Mouse (Mus musculus) spleen, adult 2 months (tissue): Measurements from ENCODE around the gene Ect2l. TPM values are rescaled to one million over a fixed set of nuclear protein-coding genes. Genes with fewer than 3 reads are reported as not detected.

Experiments used
- DNase-seq, 2 experiments: peaks; one replicate each; pipeline versions ENCODE4 v3.0.0 to v3.0.0-alpha.2; 2012 to 2021; ENCODE audit warnings: low spot score in 2 of 2, low read depth in 1 of 2
- H3K27ac ChIP-seq: fragments of 200-500 bp; 2 replicates; pipeline ENCODE4 v1.5.1; 2012; ENCODE audit warnings: low read length, inconsistent platforms; ENCODE audit not compliant: insufficient read depth
- H3K27me3 ChIP-seq: fragments of 200-500 bp; 2 replicates; pipeline ENCODE4 v1.6.1; 2012; ENCODE audit warnings: mild to moderate bottlenecking, moderate library complexity, low read length, inconsistent platforms; ENCODE audit not compliant: control insufficient read depth, insufficient read depth
- H3K36me3 ChIP-seq: fragments of 200-500 bp; 2 replicates; pipeline ENCODE4 v1.6.1; 2012; ENCODE audit warnings: mild to moderate bottlenecking, low read length, inconsistent platforms; ENCODE audit not compliant: control insufficient read depth, insufficient read depth
- H3K4me1 ChIP-seq: fragments of 200-500 bp; 2 replicates; pipeline ENCODE4 v1.6.1; 2011; ENCODE audit warnings: inconsistent platforms; ENCODE audit not compliant: control insufficient read depth, insufficient read depth, insufficient read length
- H3K4me3 ChIP-seq: fragments of 200-500 bp; 2 replicates; pipeline ENCODE4 v1.5.1; 2011; ENCODE audit warnings: mild to moderate bottlenecking, inconsistent platforms; ENCODE audit not compliant: insufficient read depth, insufficient read length; ENCODE audit errors: extremely low read depth
- CTCF ChIP-seq: fragments of 200-500 bp; IDR thresholded peaks from 2 replicates; pipeline ENCODE4 v1.5.1; 2011; ENCODE audit warnings: mild to moderate bottlenecking, inconsistent platforms; ENCODE audit not compliant: insufficient read depth, insufficient read length, insufficient replicate concordance; ENCODE audit errors: extremely low read depth
- POLR2A ChIP-seq: fragments of 200-500 bp; IDR thresholded peaks from 2 replicates; pipeline ENCODE4 v1.6.1; 2011; ENCODE audit warnings: low read depth, low read length, inconsistent platforms
- WGBS: fragments of 180-500 bp; shearing (Covaris S2); methylation state at CpG from one replicate; pipeline ENCODE4 v1.1.7; 2018; 5-methylcytosine and 5-hydroxymethylcytosine counted together
- polyA plus RNA-seq: library from polyadenylated mRNA; depleted of rRNA; stranded (reverse); fragments of >200 nt; gene quantifications from 2 replicates; pipeline ENCODE4 v1.2.3, GENCODE M21; 2012

The Ect2l gene
- polyA plus RNA-seq, 1 experiment, result not detected

- Histone ChIP-seq H3K27me3 (no peaks in the 10 kb centered on the region), H3K36me3 (0 out of 2 replicates have a peak, but pooled peaks cover 1% of the 10 kb centered on the region), H3K4me1 (no peaks in the 10 kb centered on the region), H3K27ac (no peak overlapping the region), H3K4me3 (no peak overlapping the region)
- DNase-seq, result no peak
- TF ChIP-seq POLR2A (no peak), CTCF (no peak)
- WGBS, result 70% methylated on average over 10 of the region's 10 CpGs
Measured at GRCm38 (mm10) chr10:18131666-18132650, 78.7 kb downstream of the Ect2l start.

- Histone ChIP-seq H3K4me1 (no peaks in the 10 kb centered on the region), H3K27me3 (no peaks in the 10 kb centered on the region), H3K36me3 (peaks cover 6% of the 10 kb centered on the region), H3K27ac (no peak overlapping the region), H3K4me3 (no peak overlapping the region)
- TF ChIP-seq CTCF (no peak), POLR2A (no peak)
- WGBS, result 96% methylated on average over 5 of the region's 5 CpGs
- no peak for DNase-seq
Measured at GRCm38 (mm10) chr10:18130276-18130675, 80.4 kb downstream of the Ect2l start.

GRCm38 (mm10) chr10:18118336-18118735, 92.4 kb downstream of the Ect2l start:
- no peak for TF ChIP-seq CTCF
- TF ChIP-seq POLR2A, result no peak
- Histone ChIP-seq H3K4me3 (no peak overlapping the region), H3K4me1 (no peaks in the 10 kb centered on the region), H3K36me3 (peaks cover 34% of the 10 kb centered on the region), H3K27me3 (no peaks in the 10 kb centered on the region), H3K27ac (no peak overlapping the region)
- no peak for DNase-seq
- WGBS, result 95% methylated on average over 8 of the region's 8 CpGs

GRCm38 (mm10) chr10:18113473-18114093, 97.1 kb downstream of the Ect2l start:
- H3K4me1 ChIP-seq, result no peaks in the 10 kb centered on the region
- 67% methylated on average over 10 of the region's 10 CpGs for WGBS
- TF ChIP-seq POLR2A (no peak), CTCF (no peak)
- H3K27ac ChIP-seq, result no peak overlapping the region
- no peak overlapping the region for H3K4me3 ChIP-seq
- H3K27me3 ChIP-seq, result no peaks in the 10 kb centered on the region
- no peak for DNase-seq
- H3K36me3 ChIP-seq, result peaks cover 18% of the 10 kb centered on the region

- Histone ChIP-seq H3K4me1 (no peaks in the 10 kb centered on the region), H3K27ac (no peak overlapping the region), H3K36me3 (peaks cover 5% of the 10 kb centered on the region), H3K27me3 (no peaks in the 10 kb centered on the region), H3K4me3 (no peak overlapping the region)
- TF ChIP-seq POLR2A, result no peak
- TF ChIP-seq CTCF, result no peak
- DNase-seq, result no peak
Measured at GRCm38 (mm10) chr10:18110940-18111339, 99.8 kb downstream of the Ect2l start.

- Histone ChIP-seq H3K36me3 (peaks cover 6% of the 10 kb centered on the region), H3K4me3 (no peak overlapping the region), H3K27me3 (no peaks in the 10 kb centered on the region), H3K27ac (no peak overlapping the region), H3K4me1 (no peaks in the 10 kb centered on the region)
- no peak for DNase-seq
- 80% methylated on average over 5 of the region's 5 CpGs for WGBS
- TF ChIP-seq CTCF (peak; percentile 2; the same call in 1 of the 2 replicates), POLR2A (no peak)
Measured at GRCm38 (mm10) chr10:18107471-18107870, 103.2 kb downstream of the Ect2l start.
